Comparison of ENCODE assay signal across 10 mouse cellular contexts in genomic region chr6:134801483-134801882, GRCm38 (mm10).
"Had no signal": no experiment of that assay in that cellular context is flagged by ENCODE, and none has a peak within 500 bp of the region (broad histone marks: within the 10 kb centered on the region; RNA-seq: fewer than 3 reads in every experiment).

No protein-coding gene starts in this region.

- H3K4me3 ChIP-seq: intestine, embryonic 15.5 days; limb, embryonic 15.5 days; liver, embryonic 12.5 days; midbrain, embryonic 12.5 days had no signal

- H3K9ac ChIP-seq: intestine, embryonic 15.5 days; limb, embryonic 15.5 days; liver, embryonic 12.5 days; midbrain, embryonic 12.5 days had no signal

- H3K9me3 ChIP-seq: intestine, embryonic 15.5 days; limb, embryonic 15.5 days; liver, embryonic 12.5 days; midbrain, embryonic 12.5 days had no signal

- H3K27me3 ChIP-seq: intestine, embryonic 15.5 days; limb, embryonic 15.5 days; liver, embryonic 12.5 days; midbrain, embryonic 12.5 days had no signal

- H3K4me2 ChIP-seq: intestine, embryonic 15.5 days; limb, embryonic 15.5 days; liver, embryonic 12.5 days; midbrain, embryonic 12.5 days had no signal

- H3K4me1 ChIP-seq: intestine, embryonic 15.5 days; limb, embryonic 15.5 days; liver, embryonic 12.5 days; midbrain, embryonic 12.5 days had no signal

- H3K36me3 ChIP-seq: intestine, embryonic 15.5 days; limb, embryonic 15.5 days; liver, embryonic 12.5 days; midbrain, embryonic 12.5 days had no signal

- H3K27ac ChIP-seq: intestine, embryonic 15.5 days; limb, embryonic 15.5 days; liver, embryonic 12.5 days; midbrain, embryonic 12.5 days had no signal

- ATAC-seq: intestine, embryonic 15.5 days; liver, embryonic 12.5 days had no signal

- DNase-seq: kidney, adult 18-20 months; kidney, postnatal 14 days; layer of hippocampus, adult 9-11 months; layer of hippocampus, postnatal 36 days; thymus, adult 2 months; thymus, postnatal 25 days had no signal
